Mouse (Mus musculus) heart, embryonic 14.5 days (tissue): ENCODE data around the gene Atrip. TPM values are rescaled to one million over a fixed set of nuclear protein-coding genes. Genes with fewer than 3 reads are reported as not detected.
A peak's percentile ranks its signal among the peaks of the same experiment; 100 is the strongest.

ENCODE experiments used
- ATAC-seq: fragments of 200-750 bp; cut with Nextera tagmentation; 2 replicates; pipeline ENCODE4 v1.8.0; 2017; ENCODE audit warnings: low read depth, moderate TSS enrichment; ENCODE audit not compliant: insufficient number of reproducible peaks, insufficient read depth, low FRiP score
- H3K27ac ChIP-seq, 2 experiments: fragments of 200-500 bp in 1 of 2; fragments of 300-500 bp in 1 of 2; sonication (generic) in 1 of 2; replicated peaks in 1 of 2; 2 replicates each; pipeline ENCODE4 v1.5.1; 2012 to 2014; ENCODE audit warnings: low read depth in 2 of 2, low read length in 2 of 2, control low read depth in 1 of 2, mild to moderate bottlenecking in 1 of 2, mixed read lengths in 1 of 2; ENCODE audit not compliant: control insufficient read depth in 1 of 2, insufficient read depth in 1 of 2
- H3K27me3 ChIP-seq: fragments of 300-500 bp; sonication (generic); 2 replicates; pipeline ENCODE4 v1.6.1; 2014; ENCODE audit warnings: mild to moderate bottlenecking, low read length, control low read depth; ENCODE audit not compliant: control insufficient read depth, insufficient read depth
- H3K36me3 ChIP-seq: fragments of 300-500 bp; sonication (generic); 2 replicates; pipeline ENCODE4 v1.6.1; 2014; ENCODE audit warnings: mild to moderate bottlenecking, control low read depth, low read length, mixed read lengths; ENCODE audit not compliant: control insufficient read depth, insufficient read depth
- H3K4me1 ChIP-seq, 2 experiments: fragments of 200-500 bp in 1 of 2; fragments of 300-500 bp in 1 of 2; sonication (generic) in 1 of 2; 2 replicates each; pipeline ENCODE4 v1.6.1; 2012 to 2014; ENCODE audit warnings: low read length in 2 of 2, control low read depth in 1 of 2, mixed read lengths in 1 of 2; ENCODE audit not compliant: control insufficient read depth in 2 of 2, insufficient read depth in 2 of 2
- H3K4me2 ChIP-seq: fragments of 300-500 bp; sonication (generic); 2 replicates; pipeline ENCODE4 v1.6.1; 2014; ENCODE audit warnings: mild to moderate bottlenecking, low read length
- H3K4me3 ChIP-seq, 2 experiments: fragments of 200-500 bp in 1 of 2; fragments of 300-500 bp in 1 of 2; sonication (generic) in 1 of 2; 2 replicates each; pipeline ENCODE4 v1.5.1; 2012 to 2014; ENCODE audit warnings: low read length in 2 of 2, mild to moderate bottlenecking in 2 of 2, control low read depth in 1 of 2, low read depth in 1 of 2, moderate library complexity in 1 of 2; ENCODE audit not compliant: control insufficient read depth in 1 of 2, insufficient read depth in 1 of 2
- H3K9ac ChIP-seq: fragments of 300-500 bp; sonication (generic); 2 replicates; pipeline ENCODE4 v1.6.1; 2014; ENCODE audit warnings: mild to moderate bottlenecking, low read length
- H3K9me3 ChIP-seq: fragments of 300-500 bp; sonication (generic); 2 replicates; pipeline ENCODE4 v1.6.1; 2016; ENCODE audit warnings: low read length, control low read depth; ENCODE audit not compliant: control insufficient read depth
- WGBS: fragments of 180-500 bp; shearing (Covaris S2); extraction: QIAGEN DNeasy Blood & Tissue Kit; methylation state at CpG from one replicate; pipeline ENCODE4 v1.1.7; 2014; 5-methylcytosine and 5-hydroxymethylcytosine counted together
- polyA plus RNA-seq: library from polyadenylated mRNA; unstranded; fragments of >200 nt; fragmentation: Nextera tagmentation; extraction: Ambion mirVana; gene quantifications from 2 replicates; pipeline ENCODE4 v1.2.1, GENCODE M21; 2014

Gene Atrip
- polyA plus RNA-seq, 1 experiment from 2014 or later = 17.5 TPM

DNA sequence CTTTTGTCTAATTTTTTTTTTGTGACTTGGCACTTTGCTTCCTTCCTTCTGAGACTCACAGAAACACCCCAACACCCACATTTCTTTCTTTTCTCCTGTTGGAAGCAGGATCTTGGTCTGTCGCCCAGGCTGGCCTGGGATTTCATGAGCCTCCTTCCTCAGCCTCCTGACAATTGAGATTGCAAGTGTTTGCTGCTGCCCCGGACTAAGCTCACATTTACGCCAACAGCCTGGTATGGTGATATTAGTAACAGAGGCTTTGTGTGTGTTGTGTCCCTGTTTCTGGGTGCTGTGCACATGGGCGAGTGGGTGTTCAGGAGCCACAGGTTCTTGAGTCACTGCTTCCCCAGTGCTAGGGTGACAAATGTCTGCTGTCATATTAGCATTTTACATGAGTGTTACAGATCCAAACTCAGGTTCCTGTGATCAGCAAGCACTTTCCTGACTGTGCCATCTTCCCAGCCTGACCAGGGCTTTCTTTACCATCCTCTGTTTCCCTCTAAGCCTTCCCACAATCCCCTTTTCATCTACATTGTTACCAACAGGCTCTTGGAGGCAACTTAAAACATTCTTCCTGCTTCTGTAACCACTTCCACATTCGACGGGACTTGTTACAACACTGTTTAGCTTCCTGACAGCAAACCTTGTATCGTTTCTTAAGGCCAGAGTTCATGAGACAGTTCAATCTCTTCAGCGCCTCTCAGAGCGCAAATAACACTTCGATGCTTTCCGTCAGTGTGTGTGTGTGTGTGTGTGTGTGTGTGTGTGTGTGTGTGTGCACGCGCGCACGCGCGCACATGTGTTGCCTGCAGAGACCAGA is 50.8 kb downstream of the Atrip start:
- H3K4me1 ChIP-seq = peaks cover 0 to 7% of the 10 kb centered on the region in 2 experiments; a peak in 1 of 4 replicates
- H3K9ac ChIP-seq = no peak overlapping the region
- WGBS = 89% methylated on average over 17 of the region's 17 CpGs
- H3K27me3 ChIP-seq = no peaks in the 10 kb centered on the region
- H3K27ac ChIP-seq = no peak overlapping the region
- no peaks in the 10 kb centered on the region for H3K36me3 ChIP-seq
- no peak overlapping the region for H3K4me2 ChIP-seq
- no peak for ATAC-seq
- no peak overlapping the region for H3K4me3 ChIP-seq
- H3K9me3 ChIP-seq = no peaks in the 10 kb centered on the region

DNA sequence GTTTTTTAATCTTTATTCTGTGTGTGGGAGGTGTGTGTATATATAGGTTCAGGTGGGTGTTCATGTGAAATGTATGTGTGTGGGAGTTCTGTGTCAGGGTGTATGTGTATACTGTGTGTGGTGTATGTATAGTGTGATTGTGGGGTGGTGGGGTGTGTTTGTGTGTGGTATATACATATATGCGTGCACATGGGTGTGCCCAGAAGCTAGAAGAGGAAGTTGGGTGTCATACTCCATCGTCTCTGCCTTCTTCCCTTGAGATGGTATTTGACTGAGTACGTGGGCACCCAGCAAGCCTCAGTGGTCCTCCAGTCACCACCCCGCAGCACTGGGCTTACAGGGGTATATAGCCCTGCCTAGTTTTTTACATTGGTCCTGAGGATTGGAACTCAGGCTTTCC is 52.5 kb downstream of the Atrip start:
- Histone ChIP-seq H3K27me3 (no peaks in the 10 kb centered on the region), H3K4me3 (no peak overlapping the region), H3K9ac (no peak overlapping the region), H3K9me3 (no peaks in the 10 kb centered on the region), H3K4me1 (no peaks in the 10 kb centered on the region), H3K36me3 (no peaks in the 10 kb centered on the region), H3K4me2 (no peak overlapping the region), H3K27ac (no peak overlapping the region)
- ATAC-seq = no peak
- 79% methylated on average over 4 of the region's 4 CpGs for WGBS

DNA sequence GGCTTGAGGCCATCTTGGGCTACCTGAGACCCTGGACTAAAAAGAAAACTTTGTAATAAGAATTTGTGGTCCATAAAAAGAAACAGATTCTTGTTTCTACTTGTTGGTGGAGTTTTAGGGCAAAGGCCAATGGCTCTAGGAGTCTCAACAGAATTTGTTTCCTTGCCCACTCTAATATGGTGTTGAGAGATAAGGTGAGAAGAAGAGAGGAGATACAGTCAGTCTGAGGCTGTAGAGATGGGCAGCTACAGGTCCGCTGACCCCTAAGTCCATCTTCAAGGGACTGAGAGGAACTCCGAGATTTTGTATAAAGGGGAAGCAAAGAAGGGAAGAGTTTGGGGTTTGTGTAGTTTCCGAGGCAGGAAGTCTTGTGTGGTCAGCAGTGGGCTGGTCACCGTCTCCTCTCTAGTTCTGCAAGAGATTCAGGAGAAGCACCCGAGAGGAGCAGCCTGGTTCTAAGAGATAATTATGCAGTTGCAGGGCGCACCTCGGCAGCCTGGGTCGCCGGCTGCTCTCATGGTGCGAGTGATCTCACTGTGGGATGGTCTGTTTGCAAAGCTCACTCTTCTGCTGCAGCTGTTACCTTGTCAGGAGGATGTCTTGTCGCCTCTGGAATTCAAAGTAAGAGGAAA is 56.8 kb downstream of the Atrip start:
- ATAC-seq = no peak
- Histone ChIP-seq H3K27ac (no peak overlapping the region), H3K4me2 (no peak overlapping the region), H3K36me3 (no peaks in the 10 kb centered on the region), H3K9me3 (no peaks in the 10 kb centered on the region), H3K27me3 (no peaks in the 10 kb centered on the region), H3K4me3 (no peak overlapping the region), H3K4me1 (peaks cover 0 to 5% of the 10 kb centered on the region in 2 experiments; a peak in 2 of 4 replicates), H3K9ac (no peak overlapping the region)
- 45% methylated on average over 11 of the region's 11 CpGs for WGBS

DNA sequence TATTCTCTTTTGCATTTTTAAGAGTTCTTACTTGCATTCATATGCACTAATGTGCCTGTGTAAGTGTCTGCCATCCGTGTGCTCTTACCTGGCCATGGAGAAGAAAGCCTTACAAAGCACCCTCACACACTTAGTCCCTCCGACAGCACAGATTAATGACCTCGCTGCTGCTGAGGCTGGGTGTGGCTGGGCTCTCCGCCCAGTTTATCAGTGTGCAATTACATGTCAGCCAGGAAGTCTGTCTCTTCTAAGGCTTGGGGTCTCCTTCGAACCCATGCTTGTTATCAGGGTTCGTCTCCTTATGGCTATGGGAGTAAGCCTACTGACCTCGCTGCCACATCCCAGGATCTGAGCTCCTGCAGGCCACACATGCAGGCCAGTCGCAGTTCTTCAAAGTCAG is 58.5 kb downstream of the Atrip start:
- Histone ChIP-seq H3K9ac (no peak overlapping the region), H3K27ac (no peak overlapping the region), H3K4me3 (no peak overlapping the region), H3K9me3 (no peaks in the 10 kb centered on the region), H3K36me3 (no peaks in the 10 kb centered on the region), H3K4me2 (no peak overlapping the region), H3K4me1 (peaks cover 0 to 5% of the 10 kb centered on the region in 2 experiments; a peak in 3 of 4 replicates), H3K27me3 (no peaks in the 10 kb centered on the region)
- no peak for ATAC-seq
- WGBS = 42% methylated on average over 8 of the region's 8 CpGs

DNA sequence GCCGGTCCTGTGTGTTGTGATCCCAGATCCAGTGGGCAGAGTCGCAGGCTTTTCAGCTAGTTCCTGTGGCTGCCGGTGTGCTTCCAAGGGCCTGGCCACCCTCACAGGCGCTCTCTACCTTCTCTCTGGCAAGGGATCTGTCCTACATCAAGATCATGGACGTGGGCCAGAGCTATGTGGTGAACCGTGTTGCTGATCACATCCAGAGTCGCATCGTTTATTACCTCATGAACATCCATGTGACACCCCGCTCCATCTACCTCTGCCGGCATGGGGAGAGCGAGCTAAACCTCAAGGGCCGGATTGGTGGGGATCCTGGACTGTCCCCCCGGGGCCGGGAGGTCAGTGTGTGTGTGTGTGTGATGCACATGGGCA is 63.6 kb downstream of the Atrip start:
- Histone ChIP-seq H3K4me2 (peak overlapping the region; percentile 44; the same call in 1 of the 2 replicates), H3K27me3 (no peaks in the 10 kb centered on the region), H3K4me1 (peaks cover 11 to 14% of the 10 kb centered on the region in 2 experiments), H3K4me3 (no peak overlapping the region), H3K9me3 (no peaks in the 10 kb centered on the region), H3K36me3 (no peaks in the 10 kb centered on the region), H3K27ac (no peak overlapping the region), H3K9ac (peak overlapping the region; percentile 38; the same call in 1 of the 2 replicates)
- 57% methylated on average over 14 of the region's 14 CpGs for WGBS
- no peak for ATAC-seq

DNA sequence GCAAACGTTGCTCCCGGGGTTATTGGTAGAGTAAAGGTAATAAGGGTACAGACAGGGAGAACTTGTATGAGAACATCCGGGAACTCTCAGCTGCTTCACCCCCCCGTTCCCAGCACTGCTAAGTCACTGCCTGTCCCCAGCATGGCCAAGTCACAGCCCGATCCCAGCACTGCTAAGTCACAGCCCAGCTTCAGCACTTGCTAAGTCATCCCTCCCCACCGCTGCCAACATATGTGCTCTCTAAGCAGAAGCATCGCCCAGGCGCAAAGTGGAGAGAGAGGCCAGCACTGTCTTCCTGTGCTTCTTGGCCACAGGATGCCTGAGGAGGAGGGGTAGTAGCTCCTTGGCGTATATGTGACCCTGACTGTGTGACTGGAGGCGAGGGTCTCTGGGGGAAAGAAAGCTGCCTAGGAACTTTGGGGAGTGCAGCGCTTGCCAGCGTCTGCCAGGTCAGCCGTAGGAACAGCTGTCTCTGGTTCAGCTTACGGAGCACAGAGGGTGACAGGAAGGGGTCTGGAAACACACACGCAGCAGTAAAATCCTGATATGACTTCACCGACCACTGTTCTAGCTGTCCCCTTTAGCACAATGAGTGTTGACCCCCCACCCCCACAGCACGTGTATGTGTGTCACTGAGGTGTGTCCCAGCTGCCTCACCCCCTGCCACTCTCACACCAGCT is 64.1 kb downstream of the Atrip start:
- peak overlapping the region; percentile 38 for H3K9ac ChIP-seq
- H3K36me3 ChIP-seq = no peaks in the 10 kb centered on the region
- WGBS = 30% methylated on average over 17 of the region's 17 CpGs
- H3K4me1 ChIP-seq = peaks cover 11 to 14% of the 10 kb centered on the region in 2 experiments
- ATAC-seq = 0 out of 2 replicates have a peak, but pooled peaks have one; percentile 23
- H3K4me3 ChIP-seq = no peak overlapping the region
- peak overlapping the region; percentile 44 for H3K4me2 ChIP-seq
- no peak overlapping the region for H3K27ac ChIP-seq
- H3K27me3 ChIP-seq = no peaks in the 10 kb centered on the region
- no peaks in the 10 kb centered on the region for H3K9me3 ChIP-seq

DNA sequence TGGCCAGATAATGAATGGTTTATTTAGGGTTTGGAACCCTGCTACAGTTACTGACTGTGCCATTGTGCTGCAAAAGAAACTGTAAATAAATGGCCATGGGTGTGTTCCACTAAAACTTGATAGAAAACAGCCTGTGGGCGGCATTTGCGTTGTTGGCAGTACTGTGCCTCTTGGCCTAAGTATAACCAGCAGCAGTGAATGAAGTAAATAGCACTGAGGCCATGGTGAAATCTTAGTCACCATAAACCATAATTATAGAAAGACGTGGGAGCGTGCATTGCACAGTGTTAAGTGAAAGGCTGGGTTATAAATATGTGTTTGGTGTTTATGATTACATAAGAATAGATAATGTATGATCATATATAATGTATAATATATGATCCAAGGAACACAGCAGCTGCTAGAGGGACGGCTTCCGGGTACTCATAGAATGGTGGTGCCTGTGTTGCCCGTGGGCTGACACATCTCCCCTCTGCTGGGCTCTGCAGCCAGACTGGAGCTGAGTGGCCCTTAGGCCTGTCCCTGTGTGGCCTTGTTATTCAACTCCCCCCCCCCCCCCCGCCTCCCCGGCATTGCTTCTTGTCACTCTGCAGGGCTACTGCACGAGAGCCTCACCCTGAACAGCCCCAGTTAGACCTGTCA is 64.8 kb downstream of the Atrip start:
- 62% methylated on average over 8 of the region's 10 CpGs for WGBS
- ATAC-seq = no peak
- no peak overlapping the region for H3K4me3 ChIP-seq
- no peak overlapping the region for H3K27ac ChIP-seq
- H3K9me3 ChIP-seq = no peaks in the 10 kb centered on the region
- H3K4me1 ChIP-seq = peaks cover 11 to 14% of the 10 kb centered on the region in 2 experiments
- no peaks in the 10 kb centered on the region for H3K27me3 ChIP-seq
- H3K9ac ChIP-seq = peak overlapping the region; percentile 38; the same call in 1 of the 2 replicates
- peak overlapping the region; percentile 44; the same call in 1 of the 2 replicates for H3K4me2 ChIP-seq
- H3K36me3 ChIP-seq = no peaks in the 10 kb centered on the region
